Mouse (Mus musculus) kidney, adult 18-20 months (tissue): ENCODE results near the gene Ddx21.
A peak's percentile ranks its signal among the peaks of the same experiment; 100 is the strongest.

Experiments used
- DNase-seq: peaks from one replicate; pipeline ENCODE4 v3.0.0; 2021

Gene Ddx21

DNA sequence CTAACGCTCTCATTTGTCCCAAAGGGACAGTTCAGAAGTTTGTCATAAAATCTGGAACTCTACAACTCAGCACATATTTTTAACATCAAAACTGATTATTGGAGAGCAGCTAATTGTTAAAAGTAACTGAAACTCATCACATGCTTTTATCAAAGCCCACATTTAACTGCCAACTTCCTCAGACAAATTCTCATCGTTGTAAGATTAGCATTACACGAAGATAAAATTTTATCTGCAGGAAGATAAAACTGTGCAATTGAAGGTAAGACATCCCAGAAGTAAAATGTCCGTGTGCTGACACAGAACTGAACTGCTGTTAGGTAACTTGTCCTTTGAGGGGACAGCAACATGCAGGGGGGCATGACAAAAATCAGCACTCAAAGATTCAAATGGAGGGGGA, 33.2 kb downstream of the Ddx21 start:
- no peak for DNase-seq

DNA sequence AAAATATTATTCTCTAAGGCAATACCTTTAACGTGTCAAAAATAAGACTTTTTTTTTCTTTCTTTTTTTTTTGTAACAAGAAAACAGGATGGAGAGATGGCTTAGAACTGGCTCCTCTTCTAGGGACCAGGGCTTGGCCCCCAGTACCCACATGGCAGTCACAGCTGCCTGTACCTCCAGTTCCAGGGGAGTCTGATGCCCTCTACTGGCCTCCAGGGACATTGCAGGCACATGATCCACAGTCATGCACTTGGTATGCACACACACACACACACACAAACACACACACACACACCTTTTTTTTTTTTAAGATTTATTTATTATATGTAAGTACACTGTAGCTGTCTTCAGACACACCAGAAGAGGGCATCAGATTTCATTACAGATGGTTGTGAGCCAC, 44.3 kb downstream of the Ddx21 start:
- DNase-seq, result no peak

DNA sequence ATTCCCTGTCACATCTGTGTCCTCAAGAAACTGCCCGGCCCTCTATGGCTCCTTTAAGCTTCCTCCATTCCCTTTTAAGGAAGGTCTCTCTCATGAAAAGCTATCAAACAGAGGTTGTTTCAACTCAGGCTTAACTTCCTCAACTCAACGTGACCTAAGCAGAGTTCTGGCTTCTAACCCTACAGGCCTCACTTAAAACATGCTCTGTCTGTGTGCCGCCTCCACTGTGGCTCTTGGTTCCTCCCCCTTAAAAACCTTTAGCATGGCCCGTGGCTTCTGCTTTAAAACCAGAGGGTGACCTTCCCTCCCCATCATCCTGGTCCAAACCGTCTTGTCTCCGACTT, 45.6 kb downstream of the Ddx21 start:
- DNase-seq, result no peak

DNA sequence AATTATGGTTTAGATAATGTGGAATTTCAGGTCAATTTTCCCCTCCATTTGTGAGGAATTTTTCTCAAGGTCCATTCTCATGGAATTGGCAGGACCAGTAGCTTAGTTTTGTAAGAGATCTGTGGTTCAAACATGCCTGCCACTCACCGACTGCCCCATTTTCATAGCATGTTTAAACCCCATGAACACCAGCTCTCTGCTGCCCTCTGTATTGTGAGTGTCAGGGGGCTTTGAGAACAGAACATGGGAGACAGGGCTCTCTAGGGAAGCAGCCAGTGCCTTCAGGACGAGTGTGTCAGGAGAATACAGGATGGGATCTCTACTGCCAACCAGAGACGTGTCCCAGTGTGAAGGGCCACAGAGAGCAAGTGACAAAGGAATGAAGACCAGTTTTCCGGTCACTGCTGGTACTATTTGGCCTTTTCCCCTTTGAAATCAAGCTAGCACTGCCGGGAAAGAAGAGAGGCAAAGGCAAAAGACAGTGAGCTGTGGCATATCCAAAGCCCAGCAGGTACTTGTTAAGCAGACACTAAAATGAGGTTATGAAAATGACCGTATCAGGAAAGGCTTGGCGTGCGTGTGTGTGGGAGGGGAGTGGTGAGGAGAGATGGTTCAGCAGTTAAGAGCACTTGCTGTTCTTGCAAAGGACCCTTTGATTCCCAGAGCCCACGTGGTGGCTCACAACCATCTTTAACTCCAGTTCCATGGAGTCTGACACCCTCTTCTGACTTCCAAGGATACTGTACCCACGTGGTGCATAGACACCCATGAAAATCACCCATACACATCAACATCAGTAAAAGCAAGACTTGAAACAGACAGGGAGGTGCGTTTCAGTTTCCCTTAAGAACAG, 46.1 kb downstream of the Ddx21 start:
- DNase-seq, result no peak

DNA sequence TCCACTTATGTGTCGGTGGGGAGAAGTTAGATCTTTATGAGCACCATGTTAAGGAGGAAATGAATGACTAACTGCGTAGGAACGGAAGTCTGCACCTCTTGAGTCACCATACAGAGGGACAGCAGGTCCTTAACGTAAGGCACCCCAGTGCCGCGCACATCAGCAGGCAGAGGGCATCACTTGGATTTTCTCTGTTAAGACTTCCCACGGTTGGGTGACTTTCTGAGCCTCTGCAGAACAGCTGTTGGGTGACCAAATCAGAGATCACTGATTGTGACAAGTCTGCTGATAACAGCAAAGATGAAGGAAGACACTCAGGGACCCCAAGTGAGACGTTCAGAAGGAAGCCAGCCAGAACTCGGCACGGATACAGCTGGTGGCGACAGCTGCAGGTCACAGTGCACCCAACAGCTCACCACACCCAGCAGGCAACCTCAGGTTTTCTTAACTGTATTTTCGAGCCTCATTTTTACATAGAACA, 48.4 kb downstream of the Ddx21 start:
- no peak for DNase-seq

DNA sequence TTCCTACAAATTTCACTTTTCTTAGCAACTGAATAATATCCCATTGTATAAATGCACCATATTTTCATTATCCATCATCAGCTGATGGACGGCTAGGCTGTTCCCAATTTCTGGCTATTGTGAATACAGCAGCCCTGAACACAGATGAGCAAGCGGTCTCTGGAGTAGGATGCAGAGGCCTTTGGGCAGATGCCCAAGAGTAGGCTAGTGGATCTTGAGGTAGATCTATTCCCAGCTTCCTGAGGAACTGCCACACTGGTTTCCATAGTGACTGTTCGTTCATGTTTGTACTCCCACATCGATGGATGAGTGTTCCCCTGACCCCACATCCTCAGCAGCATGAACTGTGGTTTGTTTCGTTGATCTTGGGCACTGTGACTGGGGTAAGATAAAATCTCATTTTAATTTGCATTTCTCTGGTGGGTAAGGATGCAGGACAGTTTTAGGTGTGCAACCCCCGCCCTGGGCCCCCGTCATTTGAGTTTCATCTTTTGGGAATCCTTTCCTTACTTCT, 51.2 kb downstream of the Ddx21 start:
- no peak for DNase-seq

DNA sequence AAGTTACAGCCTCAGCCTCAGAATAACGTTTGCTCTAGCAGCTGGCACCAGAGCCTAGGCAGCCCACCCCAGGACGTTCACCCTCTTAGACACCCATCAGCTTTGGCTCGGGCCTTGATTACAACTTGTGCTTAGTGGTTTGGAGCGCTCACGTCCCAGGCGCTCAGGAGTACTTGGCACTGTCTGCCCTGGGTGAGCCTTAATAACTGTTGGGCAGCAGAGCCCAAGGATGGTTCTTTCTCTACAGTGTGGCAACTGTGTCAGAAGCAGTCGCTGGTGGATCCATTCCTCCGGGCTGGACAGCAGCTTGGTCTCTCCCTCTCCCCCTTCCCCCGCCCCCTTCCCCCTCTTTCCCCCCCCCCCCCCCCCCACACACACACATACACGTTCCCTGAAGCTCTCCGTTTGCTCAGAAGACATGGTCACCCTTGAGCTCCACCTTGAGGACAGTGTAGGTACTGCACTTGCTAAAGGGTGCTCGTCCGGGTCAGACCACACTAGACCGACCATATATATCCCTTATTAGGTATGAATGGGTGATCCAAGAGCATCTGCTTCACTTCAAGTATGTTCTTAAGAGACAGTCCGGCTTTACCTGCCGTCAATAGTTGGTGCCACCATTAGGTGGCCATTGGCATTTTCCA, 52.4 kb downstream of the Ddx21 start:
- DNase-seq, result peak; percentile 81

DNA sequence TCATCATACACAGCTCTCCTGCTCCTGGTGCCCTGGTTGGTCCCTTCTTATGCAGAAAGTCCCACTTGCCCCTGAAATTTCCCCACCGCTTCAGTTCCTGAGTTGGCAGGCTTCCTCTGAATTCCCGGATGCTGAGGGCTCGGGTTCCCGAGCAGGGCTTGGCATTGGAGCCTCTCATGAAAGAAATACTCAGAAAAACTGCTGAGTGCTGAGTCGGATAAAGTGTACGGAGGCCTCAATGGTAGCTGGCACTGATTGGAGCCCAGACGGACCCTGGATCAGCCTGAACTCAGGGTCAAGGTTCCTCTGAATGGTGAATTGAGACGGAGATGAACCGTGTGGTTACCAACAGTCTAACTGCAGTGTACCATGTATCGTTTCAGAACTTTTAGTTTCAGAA, 55.6 kb downstream of the Ddx21 start:
- peak; percentile 44 for DNase-seq

DNA sequence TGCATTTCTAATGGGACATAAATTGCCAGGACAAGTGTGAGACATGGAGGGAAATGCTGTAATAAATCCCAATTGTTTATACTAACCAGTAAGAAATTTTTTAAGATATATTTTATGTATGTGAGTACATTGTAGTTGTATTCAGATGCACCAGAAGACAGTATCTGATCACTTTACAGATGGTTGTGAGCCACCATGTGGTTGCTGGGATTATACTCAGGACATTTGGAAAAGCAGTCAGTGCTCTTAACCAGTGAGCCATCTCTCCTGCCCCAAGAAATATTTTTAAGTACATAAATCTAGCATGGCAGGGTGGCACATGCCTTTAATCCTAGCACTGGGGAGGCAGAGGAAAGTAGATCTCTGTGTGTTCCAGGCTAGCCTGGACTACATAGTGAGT, 56.3 kb downstream of the Ddx21 start:
- DNase-seq, result no peak

DNA sequence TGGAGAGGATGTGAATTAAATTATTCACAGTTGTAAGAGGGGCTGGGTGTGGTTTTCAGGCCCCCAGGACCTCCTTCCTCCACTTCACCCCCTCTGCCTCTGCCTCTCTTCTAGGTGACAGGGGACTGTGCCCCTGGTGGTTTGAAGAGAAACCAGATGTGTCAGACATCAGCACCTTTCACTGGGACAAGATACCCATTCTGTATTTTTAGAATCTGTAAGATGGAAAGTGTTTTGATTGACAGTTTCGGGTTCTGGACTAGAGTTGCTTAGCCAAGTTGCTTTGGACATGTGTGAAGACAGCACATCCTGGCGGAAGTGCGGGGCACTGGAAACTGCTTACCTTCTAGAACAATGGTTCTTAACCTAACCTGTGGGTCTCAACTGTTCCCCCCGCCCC, 57.8 kb downstream of the Ddx21 start:
- no peak for DNase-seq

DNA sequence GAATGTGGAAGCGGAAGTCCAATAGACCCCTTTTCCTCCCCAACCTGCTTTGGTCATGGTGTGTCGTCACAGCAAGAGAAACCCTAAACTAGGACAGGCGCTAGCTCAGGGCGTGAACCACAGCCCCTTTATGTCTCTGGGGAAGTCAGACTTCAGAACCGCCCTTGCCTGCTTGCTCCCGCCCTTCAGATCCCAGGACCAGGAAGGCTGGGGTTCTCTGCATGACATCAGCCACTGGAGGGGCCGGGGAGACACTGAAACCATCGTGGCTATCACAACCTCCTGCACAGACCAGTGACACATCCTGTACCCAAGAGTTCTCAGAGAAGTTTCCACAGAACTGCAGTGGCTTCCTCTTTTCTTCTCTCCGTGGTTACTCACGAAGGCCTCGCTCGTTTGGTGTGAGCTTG, 58.7 kb downstream of the Ddx21 start:
- peak; percentile 24 for DNase-seq

DNA sequence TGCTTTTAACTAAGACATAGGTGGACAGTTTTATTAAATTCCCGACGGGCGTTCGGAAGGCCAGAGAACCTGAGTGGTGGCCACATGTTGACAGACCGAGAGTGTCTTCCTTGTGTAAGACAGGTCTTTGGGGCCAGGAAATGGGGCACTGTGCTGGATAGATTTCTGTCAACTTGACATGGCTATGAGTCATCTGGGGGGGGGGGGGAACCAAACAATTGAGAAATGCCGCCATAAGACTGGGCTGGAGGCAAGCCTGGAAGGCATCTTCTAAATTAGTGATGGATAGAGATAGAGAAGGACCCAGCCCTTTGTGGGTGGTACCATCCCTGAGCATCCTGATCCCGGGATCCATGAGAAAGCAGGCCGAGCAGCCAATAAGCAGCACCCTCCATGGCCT, 59.2 kb downstream of the Ddx21 start:
- no peak for DNase-seq

DNA sequence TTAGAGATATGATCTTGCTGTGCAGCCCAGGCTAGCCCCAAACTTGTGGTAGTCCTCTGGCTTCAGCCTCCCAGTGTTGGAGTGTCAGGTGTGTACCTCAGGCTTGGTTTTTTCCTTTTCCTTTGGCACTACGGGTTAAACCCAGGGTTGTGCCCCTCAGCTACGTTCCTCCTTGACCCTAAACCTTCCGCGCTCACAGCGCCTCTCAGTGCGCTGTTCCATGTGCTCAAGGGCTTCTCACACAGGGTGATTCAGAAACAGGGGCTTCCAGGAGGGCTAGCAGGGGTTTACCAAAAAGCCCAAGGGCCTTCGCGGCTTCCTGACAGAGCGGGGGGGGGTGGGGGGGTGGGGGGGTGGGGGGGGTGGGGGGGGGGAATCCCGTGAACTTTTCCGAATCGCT, 59.6 kb downstream of the Ddx21 start:
- no peak for DNase-seq

DNA sequence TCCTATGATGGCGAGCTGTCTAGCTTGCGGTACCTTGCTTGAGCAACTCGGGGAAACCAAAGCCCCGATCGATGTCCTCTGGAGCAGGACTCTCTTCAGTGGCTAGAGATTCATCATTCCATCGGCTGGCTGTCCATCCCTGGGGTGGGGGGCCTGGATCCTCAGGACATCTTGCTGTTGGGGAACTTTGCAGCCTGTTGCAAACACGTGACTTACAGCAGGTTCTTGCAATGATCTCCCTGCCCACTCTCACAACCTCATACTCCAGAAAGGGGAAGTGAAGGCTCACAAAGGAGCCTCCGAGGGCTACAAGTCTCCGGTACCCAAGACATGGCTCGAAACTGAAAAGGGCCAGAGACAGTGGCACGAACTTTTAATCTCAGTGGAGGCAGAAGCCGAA, 60.6 kb downstream of the Ddx21 start:
- DNase-seq, result no peak

DNA sequence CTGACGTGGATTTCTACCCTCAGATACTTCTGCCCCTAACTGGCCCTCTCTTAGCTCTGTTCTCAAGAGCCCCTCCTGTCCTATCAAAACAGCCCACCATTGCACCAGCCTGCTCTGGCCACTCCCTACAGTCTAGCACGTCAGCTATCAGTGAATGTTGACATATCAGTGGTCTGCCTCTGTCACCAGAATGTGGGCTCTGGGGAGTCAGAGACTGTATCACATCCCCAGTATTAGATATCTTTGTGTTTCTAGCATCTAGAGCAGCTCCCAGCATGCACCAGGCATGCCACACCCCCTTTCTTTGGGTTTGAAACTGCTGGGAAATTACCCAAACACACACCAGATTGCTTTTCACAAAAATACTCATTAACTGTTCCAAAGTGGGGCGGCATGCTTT, 61.3 kb downstream of the Ddx21 start:
- DNase-seq, result no peak

DNA sequence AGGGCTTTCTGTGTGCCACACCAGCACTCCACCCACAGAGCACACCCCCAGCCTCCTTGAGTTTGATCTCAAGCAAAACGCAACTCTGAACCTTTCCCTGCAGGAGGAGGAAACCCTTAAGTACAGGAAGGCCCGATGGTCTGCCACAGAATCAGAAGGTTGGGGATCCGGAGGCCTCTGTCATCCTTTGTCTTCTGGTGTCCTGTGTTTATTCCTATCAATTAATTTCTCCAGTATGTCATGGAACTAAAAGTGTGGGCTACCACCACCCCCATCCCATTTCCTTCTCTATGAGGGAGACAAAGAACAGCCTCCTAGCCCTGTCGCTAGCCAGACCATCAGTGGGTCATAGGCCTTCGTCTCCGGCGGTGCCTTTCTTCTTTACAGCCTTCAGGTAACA, 67.6 kb downstream of the Ddx21 start:
- DNase-seq, result no peak

DNA sequence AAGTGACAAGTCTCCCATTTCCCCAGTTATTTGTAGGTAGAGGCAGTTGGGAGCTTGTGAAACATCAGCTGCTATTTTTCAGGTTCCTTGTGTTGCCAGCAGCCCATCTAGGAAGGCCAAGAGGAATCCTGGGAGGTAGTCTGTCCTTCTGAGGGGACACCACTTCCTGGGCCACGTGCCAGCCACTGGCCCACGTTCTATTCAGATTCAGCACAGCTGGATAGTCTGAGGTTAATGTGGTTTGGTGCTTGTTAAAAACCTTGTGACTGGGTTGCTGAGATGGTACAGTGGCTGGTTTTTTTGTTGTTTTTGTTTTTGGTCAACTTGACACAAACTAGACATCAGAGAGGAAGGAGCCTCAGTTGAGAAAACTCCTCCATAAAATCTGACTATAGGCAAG, 69.2 kb downstream of the Ddx21 start:
- no peak for DNase-seq
